In genomic region chr11:100282549-100282948, GRCm38 (mm10) we compare ENCODE assay signal across 9 mouse cellular contexts. TPM values are rescaled to one million over a fixed set of nuclear protein-coding genes. Genes with fewer than 3 reads are reported as not detected.
DNase-seq lines count a peak whose midpoint lies in the region; ATAC-seq lines count a peak whose summit lies in the region.
"Had no signal": no experiment of that assay in that cellular context is flagged by ENCODE, and none has a peak within 500 bp of the region (broad histone marks: within the 10 kb centered on the region; RNA-seq: fewer than 3 reads in every experiment).

No protein-coding gene starts in this region.

- ATAC-seq in CD4-positive, CD25-positive, alpha-beta regulatory T cell, adult 4 months = no peak
- peak; percentile 56 for ATAC-seq in forebrain, embryonic 14.5 days
- ATAC-seq in hindbrain, embryonic 13.5 days (ENCODE audit: low FRiP score) = peak; percentile 49; the same call in 1 of the 2 replicates
- ATAC-seq in midbrain, embryonic 14.5 days (ENCODE audit: low FRiP score, low TSS enrichment) = peak; percentile 24; the same call in 1 of the 2 replicates

- no peaks in the 10 kb centered on the region for H3K36me3 ChIP-seq in forebrain, embryonic 14.5 days (ENCODE audit: control insufficient read depth, insufficient read depth, low read length)
- no peaks in the 10 kb centered on the region for H3K36me3 ChIP-seq in hindbrain, embryonic 13.5 days
- H3K36me3 ChIP-seq in midbrain, embryonic 14.5 days (ENCODE audit: control insufficient read depth, insufficient read depth, low read length) = no peaks in the 10 kb centered on the region

- no peak overlapping the region for H3K4me2 ChIP-seq in forebrain, embryonic 14.5 days (ENCODE audit: low read length)
- no peak overlapping the region for H3K4me2 ChIP-seq in hindbrain, embryonic 13.5 days
- no peak overlapping the region for H3K4me2 ChIP-seq in midbrain, embryonic 14.5 days (ENCODE audit: low read length)

- no peaks in the 10 kb centered on the region for H3K9me3 ChIP-seq in forebrain, embryonic 14.5 days (replicated peaks; ENCODE audit: control insufficient read depth, low read length)
- no peaks in the 10 kb centered on the region for H3K9me3 ChIP-seq in hindbrain, embryonic 13.5 days
- no peaks in the 10 kb centered on the region for H3K9me3 ChIP-seq in midbrain, embryonic 14.5 days (ENCODE audit: control insufficient read depth, low read length)

- WGBS in forebrain, embryonic 14.5 days = 23% methylated on average over 10 of the region's 10 CpGs
- WGBS in hindbrain, embryonic 13.5 days = 25% methylated on average over 10 of the region's 10 CpGs
- WGBS in midbrain, embryonic 14.5 days = 23% methylated on average over 10 of the region's 10 CpGs

- no peaks in the 10 kb centered on the region for H3K27me3 ChIP-seq in forebrain, embryonic 14.5 days (replicated peaks; ENCODE audit: control insufficient read depth, insufficient read depth, low read length)
- H3K27me3 ChIP-seq in hindbrain, embryonic 13.5 days = no peaks in the 10 kb centered on the region
- H3K27me3 ChIP-seq in midbrain, embryonic 14.5 days (ENCODE audit: control insufficient read depth, insufficient read depth, low read length) = no peaks in the 10 kb centered on the region

- no peak overlapping the region for H3K9ac ChIP-seq in forebrain, embryonic 14.5 days (ENCODE audit: low read length)
- no peak overlapping the region for H3K9ac ChIP-seq in hindbrain, embryonic 13.5 days
- no peak overlapping the region for H3K9ac ChIP-seq in midbrain, embryonic 14.5 days (replicated peaks; ENCODE audit: low read length)

- peak; percentile 79 for DNase-seq in CD4-positive, CD25-positive, alpha-beta regulatory T cell, adult 2 months (ENCODE audit: low read depth, low spot score)
- DNase-seq in c-Kit-negative CD71-positive TER-119-positive erythroid progenitor cells, embryonic 14.5 days (ENCODE audit: low read depth, low spot score) = peak; percentile 33
- DNase-seq in forebrain, embryonic 14.5 days (ENCODE audit: low spot score) = peak; percentile 81
- peak; percentile 51 to 76 for DNase-seq in left cerebral cortex, postnatal 14 days (ENCODE audit: low spot score in 2 of 2)
- peak; percentile 86 for DNase-seq in midbrain, embryonic 14.5 days
- DNase-seq in spleen, adult 12 weeks (ENCODE audit: low spot score) = peak; percentile 47

- H3K27ac ChIP-seq in forebrain, embryonic 14.5 days (ENCODE audit: low read depth, low read length) = no peak overlapping the region
- H3K27ac ChIP-seq in hindbrain, embryonic 13.5 days = no peak overlapping the region
- H3K27ac ChIP-seq in midbrain, embryonic 14.5 days (replicated peaks; ENCODE audit: low read depth, low read length) = no peak overlapping the region

- H3K4me1 ChIP-seq in forebrain, embryonic 14.5 days (ENCODE audit: control insufficient read depth, insufficient read depth, low read length) = no peaks in the 10 kb centered on the region
- H3K4me1 ChIP-seq in hindbrain, embryonic 13.5 days (replicated peaks) = peaks cover 6% of the 10 kb centered on the region; the same call in 1 of the 2 replicates
- no peaks in the 10 kb centered on the region for H3K4me1 ChIP-seq in midbrain, embryonic 14.5 days (ENCODE audit: control insufficient read depth, insufficient read depth, low read length)

- no peak overlapping the region for H3K4me3 ChIP-seq in forebrain, embryonic 14.5 days (ENCODE audit: low read depth, low read length)
- H3K4me3 ChIP-seq in hindbrain, embryonic 13.5 days = no peak overlapping the region
- H3K4me3 ChIP-seq in midbrain, embryonic 14.5 days (replicated peaks; ENCODE audit: low read depth, low read length) = no peak overlapping the region

- intact Hi-C loops in left cerebral cortex, postnatal 14 days (cut with DNase I) = loop anchor here (1.0 to 10.0 kb wide), 4 partner anchors 113 to 900 kb away; partner anchors contain the start of gene Krt33a

RNA-seq across cellular contexts. Expression of gene Krt42, which starts 12.9 kb away (rescaled TPM):
- polyA plus RNA-seq in CD4-positive, CD25-positive, alpha-beta regulatory T cell, adult 4 months (2017; shearing (Covaris generic)) = not detected
- 0.21 TPM in 1 of 2 replicates, not detected in the other for polyA plus RNA-seq in forebrain, embryonic 14.5 days (2014; fragmentation: Nextera tagmentation; extraction: Ambion mirVana)
- not detected in 2 replicates for polyA plus RNA-seq in hindbrain, embryonic 13.5 days (2015; fragmentation: Nextera tagmentation; extraction: Ambion mirVana)
- total RNA-seq in left cerebral cortex, postnatal 14 days (2021) = not detected
- not detected in 2 replicates for polyA plus RNA-seq in midbrain, embryonic 14.5 days (2014; fragmentation: Nextera tagmentation; extraction: Ambion mirVana)
- polyA plus RNA-seq: liver, embryonic 16.5 days had no signal

RNA-seq across cellular contexts. Expression of gene Krt17, which starts 21.7 kb away (rescaled TPM):
- polyA plus RNA-seq in CD4-positive, CD25-positive, alpha-beta regulatory T cell, adult 4 months (2017; shearing (Covaris generic)) = 1 to 10 TPM; 1.7 to 6.4 TPM
- 0.14 and 0.23 TPM in 2 replicates for polyA plus RNA-seq in forebrain, embryonic 14.5 days (2014; fragmentation: Nextera tagmentation; extraction: Ambion mirVana)
- polyA plus RNA-seq in hindbrain, embryonic 13.5 days (2015; fragmentation: Nextera tagmentation; extraction: Ambion mirVana) = 0.17 TPM in 1 of 2 replicates, not detected in the other
- not detected for total RNA-seq in left cerebral cortex, postnatal 14 days (2021)
- not detected in 2 replicates for polyA plus RNA-seq in midbrain, embryonic 14.5 days (2014; fragmentation: Nextera tagmentation; extraction: Ambion mirVana)

RNA-seq across cellular contexts. Expression of gene Krt16, which starts 33.8 kb away (rescaled TPM):
- polyA plus RNA-seq in CD4-positive, CD25-positive, alpha-beta regulatory T cell, adult 4 months (2017; shearing (Covaris generic)) = not detected
- not detected in 2 replicates for polyA plus RNA-seq in forebrain, embryonic 14.5 days (2014; fragmentation: Nextera tagmentation; extraction: Ambion mirVana)
- not detected in 2 replicates for polyA plus RNA-seq in hindbrain, embryonic 13.5 days (2015; fragmentation: Nextera tagmentation; extraction: Ambion mirVana)
- total RNA-seq in left cerebral cortex, postnatal 14 days (2021) = not detected
- not detected in 2 replicates for polyA plus RNA-seq in midbrain, embryonic 14.5 days (2014; fragmentation: Nextera tagmentation; extraction: Ambion mirVana)
- polyA plus RNA-seq: liver, embryonic 16.5 days had no signal

RNA-seq across cellular contexts. Expression of gene Eif1, which starts 37.1 kb away (rescaled TPM):
- 1,000 to 10,000 TPM; 1,870 to 3,129 TPM for polyA plus RNA-seq in CD4-positive, CD25-positive, alpha-beta regulatory T cell, adult 4 months (2017; shearing (Covaris generic))
- 1,289 and 1,493 TPM in 2 replicates for polyA plus RNA-seq in forebrain, embryonic 14.5 days (2014; fragmentation: Nextera tagmentation; extraction: Ambion mirVana)
- 1,398 and 1,436 TPM in 2 replicates for polyA plus RNA-seq in hindbrain, embryonic 13.5 days (2015; fragmentation: Nextera tagmentation; extraction: Ambion mirVana)
- 100 to 1,000 TPM; 803 to 821 TPM for total RNA-seq in left cerebral cortex, postnatal 14 days (2021)
- polyA plus RNA-seq in midbrain, embryonic 14.5 days (2014; fragmentation: Nextera tagmentation; extraction: Ambion mirVana) = 1,318 and 1,476 TPM in 2 replicates

RNA-seq across cellular contexts. Expression of gene Gast, which starts 51.7 kb away (rescaled TPM):
- not detected for polyA plus RNA-seq in CD4-positive, CD25-positive, alpha-beta regulatory T cell, adult 4 months (2017; shearing (Covaris generic))
- polyA plus RNA-seq in forebrain, embryonic 14.5 days (2014; fragmentation: Nextera tagmentation; extraction: Ambion mirVana) = 0.43 and 0.93 TPM in 2 replicates
- polyA plus RNA-seq in hindbrain, embryonic 13.5 days (2015; fragmentation: Nextera tagmentation; extraction: Ambion mirVana) = 0.66 and 1.7 TPM in 2 replicates
- total RNA-seq in left cerebral cortex, postnatal 14 days (2021) = not detected
- 0.93 and 1.3 TPM in 2 replicates for polyA plus RNA-seq in midbrain, embryonic 14.5 days (2014; fragmentation: Nextera tagmentation; extraction: Ambion mirVana)
- polyA plus RNA-seq: liver, embryonic 16.5 days had no signal

Comparison
In these comparisons a context has a peak if more than half of its experiments do, and no peak if none do; other contexts are left out.
1. DNase-seq: peak in every context shown above with its lines; median percentile 86 in midbrain, embryonic 14.5 days; 81 in forebrain, embryonic 14.5 days; 79 in CD4-positive, CD25-positive, alpha-beta regulatory T cell, adult 2 months; 64 in left cerebral cortex, postnatal 14 days; 47 in spleen, adult 12 weeks; 33 in c-Kit-negative CD71-positive TER-119-positive erythroid progenitor cells, embryonic 14.5 days.